Mouse (Mus musculus): ENCODE results near the gene Tbc1d1. TPM values are rescaled to one million over a fixed set of nuclear protein-coding genes. Genes with fewer than 3 reads are reported as not detected.

Tbc1d1 gene
- polyA plus RNA-seq, 1 experiment from 2014 or later: 30.7 TPM

DNA sequence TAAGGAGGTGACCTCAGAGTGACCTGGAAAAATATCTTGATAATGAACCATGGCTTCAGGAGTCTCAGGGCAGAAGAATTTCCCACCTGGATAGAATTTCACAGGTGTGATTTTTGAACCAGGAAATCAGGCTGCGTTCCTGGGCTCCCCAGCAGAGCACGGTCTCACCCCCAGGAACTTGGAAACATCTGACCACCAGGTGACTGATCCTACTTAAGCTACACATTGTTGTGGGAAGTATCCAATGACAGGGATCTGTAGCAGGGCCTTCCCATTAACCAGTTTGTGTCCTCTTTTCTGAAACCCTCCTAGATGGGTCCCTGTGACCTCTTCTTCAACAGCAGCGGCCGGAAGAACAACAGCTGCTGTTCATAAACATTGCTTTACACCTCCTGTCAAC lies 227.1 kb downstream of the Tbc1d1 start:
- Histone ChIP-seq H3K4me3 (no peak overlapping the region), H3K27me3 (ENCODE audit: poor library complexity, severe bottlenecking) (0 out of 2 replicates have a peak, but pooled peaks cover 5% of the 10 kb centered on the region), H3K4me1 (peaks cover 61% of the 10 kb centered on the region), H3K36me3 (replicated peaks) (no peaks in the 10 kb centered on the region), H3K9me3 (no peaks in the 10 kb centered on the region), H3K27ac (0 out of 2 replicates have a peak overlapping the region, but pooled peaks have one; percentile 76)
- 44% methylated on average over 4 of the region's 4 CpGs for WGBS
- no peak for DNase-seq (ENCODE audit: extremely low spot score, low spot score)

DNA sequence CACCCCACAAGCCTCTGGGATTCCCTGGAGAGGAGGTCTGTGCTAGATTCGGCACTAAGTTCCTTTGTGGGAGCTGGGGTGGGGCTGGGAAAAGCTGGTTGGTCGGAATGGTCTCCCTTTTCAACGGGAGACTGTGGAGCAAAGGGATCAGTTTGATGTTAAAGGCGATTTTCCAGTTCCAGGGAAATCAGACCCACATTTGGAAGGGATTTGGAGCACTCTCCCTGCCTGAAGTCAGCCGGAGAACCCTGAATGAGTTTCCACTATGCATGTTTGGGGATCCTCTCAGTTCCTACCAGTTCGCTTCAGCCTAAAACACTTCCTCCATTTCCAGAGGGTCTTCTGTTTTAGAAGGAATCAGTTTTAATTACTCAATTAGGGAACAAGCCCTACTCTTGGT lies 228.4 kb downstream of the Tbc1d1 start:
- DNase-seq (ENCODE audit: extremely low spot score, low spot score): no peak
- H3K36me3 ChIP-seq (replicated peaks): no peaks in the 10 kb centered on the region
- no peak overlapping the region for H3K4me3 ChIP-seq
- H3K9me3 ChIP-seq: no peaks in the 10 kb centered on the region
- H3K27me3 ChIP-seq (ENCODE audit: poor library complexity, severe bottlenecking): 0 out of 2 replicates have a peak, but pooled peaks cover 6% of the 10 kb centered on the region
- WGBS: 69% methylated on average over 6 of the region's 6 CpGs
- H3K27ac ChIP-seq: peak overlapping the region; percentile 45; the same call in 1 of the 2 replicates
- peaks cover 61% of the 10 kb centered on the region for H3K4me1 ChIP-seq

DNA sequence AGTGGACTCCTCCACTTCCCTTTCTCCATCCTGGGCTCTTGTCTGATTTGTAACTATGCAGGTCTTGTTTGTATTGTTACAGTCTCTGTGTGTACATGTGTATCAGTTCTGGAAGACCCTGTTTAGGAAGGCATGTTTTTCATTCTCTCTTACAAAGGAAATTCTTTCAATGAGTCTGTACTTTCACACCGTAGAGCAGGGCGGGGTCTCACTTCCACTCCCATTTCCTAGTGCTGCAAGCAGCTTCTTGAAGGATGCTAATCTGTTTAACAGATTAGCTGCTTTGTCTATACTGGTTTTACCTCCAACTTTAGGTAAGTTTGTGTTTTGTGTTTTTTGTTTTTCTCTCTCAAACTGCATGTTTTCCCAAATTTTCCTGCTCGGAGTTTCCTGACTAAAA lies 230.9 kb downstream of the Tbc1d1 start:
- H3K4me3 ChIP-seq: no peak overlapping the region
- no peak overlapping the region for H3K27ac ChIP-seq
- WGBS: 86% methylated on average over 3 of the region's 3 CpGs
- H3K36me3 ChIP-seq (replicated peaks): no peaks in the 10 kb centered on the region
- H3K27me3 ChIP-seq (ENCODE audit: poor library complexity, severe bottlenecking): 0 out of 2 replicates have a peak, but pooled peaks cover 6% of the 10 kb centered on the region
- H3K4me1 ChIP-seq: peaks cover 63% of the 10 kb centered on the region
- DNase-seq (ENCODE audit: extremely low spot score, low spot score): no peak
- H3K9me3 ChIP-seq: no peaks in the 10 kb centered on the region

DNA sequence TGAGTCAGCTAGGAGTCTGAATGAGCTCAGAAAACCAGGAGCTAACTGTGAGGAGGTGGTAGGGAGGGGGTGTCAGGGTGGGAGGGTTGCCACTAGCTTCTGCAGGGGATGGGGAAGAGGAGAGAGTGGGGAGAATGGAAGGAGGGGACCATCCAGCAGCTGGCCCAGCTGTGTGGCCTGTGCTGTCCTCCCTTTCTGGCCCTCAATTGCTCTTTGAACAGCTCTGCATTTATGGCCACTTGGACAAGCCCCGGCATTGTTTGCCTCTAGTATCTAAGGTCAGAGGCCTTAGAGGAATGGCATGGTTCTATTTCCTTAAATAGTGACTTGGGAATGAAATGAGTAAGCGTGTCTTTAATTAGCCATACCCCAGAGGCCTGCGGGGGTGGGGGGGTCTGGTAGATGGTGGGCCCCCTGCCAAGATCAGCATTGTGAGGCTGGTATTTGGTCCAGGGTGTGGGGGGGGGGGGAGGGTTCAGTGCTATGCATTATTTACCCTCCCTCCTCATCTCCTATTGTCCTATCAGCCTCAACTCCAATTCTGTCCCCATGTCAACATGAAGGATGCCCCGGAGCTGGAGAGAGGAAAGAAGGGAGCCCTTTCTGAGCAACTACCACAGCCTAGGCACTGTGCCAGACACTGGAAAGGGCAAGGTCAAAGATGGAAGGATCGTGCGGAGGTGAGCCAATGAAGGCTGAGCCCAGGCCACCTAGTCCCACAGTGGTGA lies 233.3 kb downstream of the Tbc1d1 start:
- H3K27ac ChIP-seq: peak overlapping the region; percentile 69
- no peak overlapping the region for H3K4me3 ChIP-seq
- DNase-seq (ENCODE audit: extremely low spot score, low spot score): no peak
- 25% methylated on average over 6 of the region's 6 CpGs for WGBS
- no peaks in the 10 kb centered on the region for H3K9me3 ChIP-seq
- 0 out of 2 replicates have a peak, but pooled peaks cover 6% of the 10 kb centered on the region for H3K27me3 ChIP-seq (ENCODE audit: poor library complexity, severe bottlenecking)
- peaks cover 45% of the 10 kb centered on the region for H3K4me1 ChIP-seq
- H3K36me3 ChIP-seq (replicated peaks): no peaks in the 10 kb centered on the region

DNA sequence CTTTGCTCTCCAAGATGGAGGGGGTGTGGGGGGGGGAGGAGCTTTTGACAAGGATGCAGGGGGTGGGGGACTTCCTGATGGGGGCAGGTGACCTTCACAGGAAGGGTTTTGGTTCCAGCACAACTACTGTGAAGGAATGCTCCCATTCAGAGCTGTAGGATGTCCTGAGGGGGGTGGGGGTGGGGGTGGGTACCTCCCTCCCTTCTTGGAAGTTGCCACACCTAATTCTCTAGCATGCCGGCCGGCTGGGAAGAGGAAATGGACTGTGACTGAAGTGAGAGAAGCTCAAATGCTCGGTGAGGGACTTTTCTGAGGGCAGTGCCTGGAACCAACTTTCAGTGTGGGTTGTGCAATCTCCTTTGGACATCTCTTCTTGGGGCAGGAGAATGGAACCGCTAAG lies 235.2 kb downstream of the Tbc1d1 start:
- H3K9me3 ChIP-seq: no peaks in the 10 kb centered on the region
- 0 out of 2 replicates have a peak overlapping the region, but pooled peaks have one; percentile 7 for H3K27ac ChIP-seq
- no peak for DNase-seq (ENCODE audit: extremely low spot score, low spot score)
- peaks cover 46% of the 10 kb centered on the region for H3K4me1 ChIP-seq
- 53% methylated on average over 4 of the region's 4 CpGs for WGBS
- H3K36me3 ChIP-seq (replicated peaks): no peaks in the 10 kb centered on the region
- H3K4me3 ChIP-seq: no peak overlapping the region
- 0 out of 2 replicates have a peak, but pooled peaks cover 6% of the 10 kb centered on the region for H3K27me3 ChIP-seq (ENCODE audit: poor library complexity, severe bottlenecking)

DNA sequence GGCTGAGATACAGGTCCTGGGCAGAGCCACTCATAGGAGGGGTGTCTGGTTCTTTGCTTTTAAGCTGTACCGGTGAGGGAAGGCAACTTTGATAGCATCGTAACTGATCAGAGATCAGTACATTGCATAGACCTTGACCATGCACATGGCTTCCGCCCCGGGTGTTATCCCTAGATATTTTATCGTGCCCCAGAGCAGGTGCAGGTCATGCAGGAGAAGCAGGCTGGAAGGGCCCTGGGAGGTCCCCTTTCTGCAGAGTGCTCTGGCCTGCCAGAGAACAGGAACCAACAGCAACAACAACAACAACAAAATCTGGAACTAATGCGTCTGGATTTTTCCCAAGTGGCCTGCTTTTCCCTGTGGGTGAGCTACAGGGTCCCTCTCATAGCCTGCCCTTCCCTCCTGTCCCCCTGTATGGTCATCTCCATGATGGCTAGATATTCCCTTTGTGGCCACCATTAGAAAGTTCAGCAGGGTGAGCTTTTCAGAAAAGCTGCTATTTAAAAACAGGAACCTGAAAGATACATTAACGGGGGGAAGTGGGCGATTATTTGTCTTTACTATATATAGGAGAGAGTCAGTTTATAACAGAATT lies 236.4 kb downstream of the Tbc1d1 start:
- H3K4me1 ChIP-seq: peaks cover 46% of the 10 kb centered on the region
- H3K27ac ChIP-seq: 0 out of 2 replicates have a peak overlapping the region, but pooled peaks have one; percentile 12
- no peak overlapping the region for H3K4me3 ChIP-seq
- H3K27me3 ChIP-seq (ENCODE audit: poor library complexity, severe bottlenecking): 0 out of 2 replicates have a peak, but pooled peaks cover 6% of the 10 kb centered on the region
- no peaks in the 10 kb centered on the region for H3K36me3 ChIP-seq (replicated peaks)
- H3K9me3 ChIP-seq: no peaks in the 10 kb centered on the region
- WGBS: 94% methylated on average over 8 of the region's 8 CpGs
- no peak for DNase-seq (ENCODE audit: extremely low spot score, low spot score)

DNA sequence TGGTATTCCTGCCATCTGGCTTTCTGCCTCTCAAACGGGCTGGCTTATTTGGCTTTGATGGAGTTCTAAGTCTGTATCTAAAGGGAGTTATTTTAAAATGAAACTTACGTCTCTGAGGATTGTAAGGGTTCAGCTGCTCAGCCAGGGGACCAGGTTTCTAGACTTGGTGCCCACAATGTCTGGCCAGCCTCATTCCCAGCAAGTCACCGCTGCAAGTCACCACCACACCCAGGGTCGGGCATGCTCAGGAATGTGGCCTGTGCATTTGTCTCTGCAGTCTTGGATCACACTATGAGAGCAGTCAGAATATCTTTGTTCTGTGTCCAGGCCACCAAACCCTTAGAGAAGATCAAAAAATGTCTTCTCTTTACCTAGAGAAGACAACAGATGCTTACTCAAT lies 237.4 kb downstream of the Tbc1d1 start:
- peaks cover 41% of the 10 kb centered on the region for H3K4me1 ChIP-seq
- no peak overlapping the region for H3K4me3 ChIP-seq
- no peak overlapping the region for H3K27ac ChIP-seq
- H3K36me3 ChIP-seq (replicated peaks): no peaks in the 10 kb centered on the region
- DNase-seq (ENCODE audit: extremely low spot score, low spot score): no peak
- no peaks in the 10 kb centered on the region for H3K27me3 ChIP-seq (ENCODE audit: poor library complexity, severe bottlenecking)
- H3K9me3 ChIP-seq: no peaks in the 10 kb centered on the region
- WGBS: 89% methylated on average over 4 of the region's 4 CpGs

DNA sequence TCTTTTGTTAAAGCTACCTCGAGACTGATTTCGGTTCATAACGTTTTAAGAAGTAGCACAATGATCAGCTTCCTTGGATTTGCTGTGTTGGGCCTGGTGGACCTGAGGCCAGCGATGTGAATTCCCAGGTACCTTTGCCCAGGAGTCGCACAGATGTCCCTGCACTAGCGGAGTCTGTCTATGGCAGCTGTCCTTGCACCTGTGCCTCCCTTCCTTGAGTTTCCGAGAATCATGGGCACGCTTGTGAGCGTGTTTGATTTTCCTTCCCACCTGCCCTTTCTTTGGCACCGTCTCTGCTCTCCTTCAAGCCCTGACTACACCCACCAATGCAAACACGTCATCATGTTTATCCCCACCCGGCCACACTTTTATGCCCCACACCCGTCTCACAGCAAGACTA lies 242.1 kb downstream of the Tbc1d1 start:
- no peak overlapping the region for H3K4me3 ChIP-seq
- WGBS: 90% methylated on average over 13 of the region's 13 CpGs
- H3K27me3 ChIP-seq (ENCODE audit: poor library complexity, severe bottlenecking): no peaks in the 10 kb centered on the region
- no peak overlapping the region for H3K27ac ChIP-seq
- peaks cover 8% of the 10 kb centered on the region for H3K4me1 ChIP-seq
- DNase-seq (ENCODE audit: extremely low spot score, low spot score): no peak
- H3K36me3 ChIP-seq (replicated peaks): no peaks in the 10 kb centered on the region
- no peaks in the 10 kb centered on the region for H3K9me3 ChIP-seq

DNA sequence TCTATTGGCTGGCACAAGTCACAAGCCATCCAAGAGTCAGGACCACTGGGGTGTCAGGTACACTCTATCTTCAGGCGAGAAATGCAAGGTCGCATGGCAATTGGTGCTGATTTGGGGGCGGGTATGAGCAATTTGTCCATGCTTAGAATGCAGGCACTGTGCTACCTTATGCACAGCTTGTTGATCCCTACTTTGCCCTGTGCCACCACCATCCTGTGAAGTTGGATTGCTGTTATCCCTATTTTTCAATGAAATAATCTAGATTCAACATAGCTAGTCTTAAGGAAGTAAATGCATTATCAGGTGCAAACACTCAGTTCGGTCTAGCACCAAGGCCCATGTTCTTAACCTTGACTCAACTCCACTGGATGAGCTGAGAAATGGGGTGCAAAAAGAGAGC lies 244.6 kb downstream of the Tbc1d1 start:
- no peak overlapping the region for H3K4me3 ChIP-seq
- H3K36me3 ChIP-seq (replicated peaks): no peaks in the 10 kb centered on the region
- H3K27me3 ChIP-seq (ENCODE audit: poor library complexity, severe bottlenecking): no peaks in the 10 kb centered on the region
- no peaks in the 10 kb centered on the region for H3K4me1 ChIP-seq
- no peak for DNase-seq (ENCODE audit: extremely low spot score, low spot score)
- H3K27ac ChIP-seq: no peak overlapping the region
- 95% methylated on average over 4 of the region's 4 CpGs for WGBS
- H3K9me3 ChIP-seq: no peaks in the 10 kb centered on the region

Small RNA genes lying within 50 kb of the gene (microRNA-seq; reads per million reads assigned to microRNA genes)
- gene Gm22395: not detected

Other genes starting within 250 kb of the Tbc1d1 start
- 13.4 and 13.9 TPM in 2 replicates for gene Rell1, start 187.4 kb upstream of the Tbc1d1 start, polyA plus RNA-seq (2016; fragmentation: Nextera tagmentation; extraction: Ambion mirVana)
- gene Pgm2, start 63.4 kb upstream of the Tbc1d1 start, polyA plus RNA-seq (2016; fragmentation: Nextera tagmentation; extraction: Ambion mirVana): 25.8 and 27.0 TPM in 2 replicates

Measured in forebrain, embryonic 10.5 days (tissue).